Mouse (Mus musculus) brain, adult 10 weeks (tissue): ENCODE results near the gene B3galt1. TPM values are rescaled to one million over a fixed set of nuclear protein-coding genes. Genes with fewer than 3 reads are reported as not detected.

ENCODE experiments used
- polyA plus RNA-seq: library from polyadenylated mRNA; stranded (reverse); fragments of 350-450 nt; fragmentation: Illumina TruSeq; extraction: RNeasy Lipid Tissue Mini Kit (QIAGEN cat#74804); gene quantifications from one replicate; pipeline ENCODE4 v1.2.3, GENCODE M21; 2015; ENCODE audit warnings: low read depth, low replicate concordance

The B3galt1 gene
- polyA plus RNA-seq: 51.5 TPM

DNA sequence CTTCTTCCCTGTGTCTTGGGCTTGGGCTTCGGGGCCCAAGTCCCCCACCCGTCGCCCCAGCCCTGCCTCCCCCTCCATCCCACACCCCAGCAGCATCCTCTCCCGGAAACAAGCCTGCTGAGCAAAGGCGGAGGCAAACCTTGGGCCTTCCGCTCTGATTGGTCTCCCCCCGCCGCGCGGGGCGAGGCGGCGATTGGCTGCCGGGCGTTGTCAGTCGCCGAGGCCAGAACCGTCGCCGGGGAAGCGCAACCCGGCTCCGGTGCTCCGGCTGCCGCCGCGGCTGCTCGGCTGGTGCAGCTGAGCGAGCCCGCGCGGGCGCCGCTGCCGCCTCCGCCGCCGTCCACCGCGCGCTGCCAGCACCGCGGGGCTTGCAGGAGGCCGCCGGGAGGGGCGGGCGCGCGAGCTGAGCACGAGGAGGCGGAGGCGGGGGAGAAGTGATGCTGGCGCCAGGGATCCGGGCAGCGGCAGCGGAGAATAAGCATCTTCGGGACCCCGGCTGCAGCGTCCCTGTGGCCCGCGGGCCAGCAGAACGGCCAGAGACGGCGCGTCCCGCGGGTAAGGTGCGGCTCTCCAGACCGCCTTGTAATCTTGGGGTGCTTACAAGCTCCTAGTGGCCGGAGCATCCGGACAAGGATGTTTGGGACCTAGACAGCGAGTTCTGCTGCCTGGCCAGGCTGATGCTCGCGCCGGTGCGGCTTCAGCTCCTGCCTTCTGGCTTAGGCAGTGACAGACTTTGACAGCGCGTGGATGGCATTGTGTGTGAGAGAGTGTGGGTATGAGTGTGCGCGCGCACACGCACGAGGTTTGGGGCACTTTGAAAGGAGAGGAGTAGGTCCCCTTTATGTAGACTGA, at the start of gene B3galt1:
TSS of gene B3galt1 (plus strand) at position 392 of the 852 bp plus-strand sequence.

Other genes with a start within 250 kb of the B3galt1 start
- gene Gm21830, start 152.1 kb upstream of the B3galt1 start, polyA plus RNA-seq: not detected
- gene Gm26727, start 132.7 kb upstream of the B3galt1 start, polyA plus RNA-seq: not detected
- 0.07 TPM for gene Xirp2, start 119.9 kb upstream of the B3galt1 start, polyA plus RNA-seq